Mouse (Mus musculus) intestine, embryonic 14.5 days (tissue): Measurements from ENCODE around the gene Trim7. TPM values are rescaled to one million over a fixed set of nuclear protein-coding genes. Genes with fewer than 3 reads are reported as not detected.
"Not testable (repeated sequence)": the region's sequence is repeated elsewhere in the genome, so short reads cannot be mapped to it uniquely, and the experiment has no call there.

Experiments used
- ATAC-seq: fragments of 200-750 bp; cut with Nextera tagmentation; replicated peaks from 2 replicates; pipeline ENCODE4 v1.8.0; 2017; ENCODE audit warnings: low read depth, moderate number of reproducible peaks, moderate TSS enrichment, moderate library complexity; ENCODE audit not compliant: low FRiP score, low TSS enrichment
- DNase-seq: peaks from one replicate; pipeline ENCODE4 v3.0.0-alpha.2; 2018; ENCODE audit warnings: low spot score
- H3K27ac ChIP-seq: fragments of 300-500 bp; sonication (generic); 2 replicates; pipeline ENCODE4 v1.5.1; 2014; ENCODE audit warnings: low read depth, mild to moderate bottlenecking, control low read depth
- H3K27me3 ChIP-seq: fragments of 300-500 bp; sonication (generic); replicated peaks from 2 replicates; pipeline ENCODE4 v1.6.1; 2014; ENCODE audit warnings: low read length, control low read depth; ENCODE audit not compliant: control insufficient read depth, insufficient read depth
- H3K36me3 ChIP-seq: fragments of 300-500 bp; sonication (generic); 2 replicates; pipeline ENCODE4 v1.6.1; 2014; ENCODE audit warnings: low read length, control low read depth; ENCODE audit not compliant: control insufficient read depth, insufficient read depth
- H3K4me1 ChIP-seq: fragments of 300-500 bp; sonication (generic); replicated peaks from 2 replicates; pipeline ENCODE4 v1.6.1; 2014; ENCODE audit warnings: low read length, control low read depth, mixed read lengths; ENCODE audit not compliant: control insufficient read depth, insufficient read depth
- H3K4me2 ChIP-seq: fragments of 300-500 bp; sonication (generic); 2 replicates; pipeline ENCODE4 v1.6.1; 2014; ENCODE audit warnings: low read length
- H3K4me3 ChIP-seq: fragments of 300-500 bp; sonication (generic); 2 replicates; pipeline ENCODE4 v1.5.1; 2014; ENCODE audit warnings: low read depth, low read length, control low read depth, mixed read lengths
- H3K9ac ChIP-seq: fragments of 300-500 bp; sonication (generic); 2 replicates; pipeline ENCODE4 v1.6.1; 2014; ENCODE audit warnings: mild to moderate bottlenecking, low read length
- H3K9me3 ChIP-seq: fragments of 300-500 bp; sonication (generic); 2 replicates; pipeline ENCODE4 v1.6.1; 2016; ENCODE audit warnings: low read length, control low read depth; ENCODE audit not compliant: control insufficient read depth
- WGBS: fragments of 180-500 bp; shearing (Covaris S2); extraction: QIAGEN DNeasy Blood & Tissue Kit; methylation state at CpG from one replicate; pipeline ENCODE4 v1.1.7; 2014; 5-methylcytosine and 5-hydroxymethylcytosine counted together
- polyA plus RNA-seq: library from polyadenylated mRNA; unstranded; fragments of >200 nt; fragmentation: Nextera tagmentation; extraction: Ambion mirVana; gene quantifications from 2 replicates; pipeline ENCODE4 v1.2.1, GENCODE M21; 2014

Gene Trim7
- polyA plus RNA-seq, 1 experiment from 2014 or later, result 1.4 TPM

- H3K36me3 ChIP-seq, H3K4me1 ChIP-seq, H3K9ac ChIP-seq, DNase-seq, H3K27me3 ChIP-seq, H3K4me3 ChIP-seq, H3K27ac ChIP-seq, H3K9me3 ChIP-seq, H3K4me2 ChIP-seq, ATAC-seq: not testable (repeated sequence)
- 82% methylated on average over 6 of the region's 6 CpGs for WGBS
These were observed 75.0 kb downstream of the Trim7 start for GRCm38 (mm10) chr11:48900654-48901566.

- not testable (repeated sequence) for H3K4me3 ChIP-seq, H3K9me3 ChIP-seq, H3K27ac ChIP-seq, H3K9ac ChIP-seq, H3K4me2 ChIP-seq, H3K36me3 ChIP-seq, DNase-seq, ATAC-seq, H3K4me1 ChIP-seq, H3K27me3 ChIP-seq
- WGBS, result 94% methylated on average over 1 of the region's 1 CpGs
These were observed 75.6 kb downstream of the Trim7 start for GRCm38 (mm10) chr11:48901567-48901930.

Other genes with a start within 250 kb of the Trim7 start
- 1,049 and 1,145 TPM in 2 replicates for gene Rack1, start 25.8 kb upstream of the Trim7 start, polyA plus RNA-seq
- 5.0 and 6.2 TPM in 2 replicates for gene Trim41, start 8.8 kb upstream of the Trim7 start, polyA plus RNA-seq
- gene Gm12184, start 515 bp downstream of the Trim7 start, polyA plus RNA-seq, result 3.9 and 4.1 TPM in 2 replicates
- 14.7 and 16.2 TPM in 2 replicates for gene Irgm1, start 45.5 kb downstream of the Trim7 start, polyA plus RNA-seq
- 0.12 and 0.30 TPM in 2 replicates for gene Gm5431, start 76.1 kb downstream of the Trim7 start, polyA plus RNA-seq
- gene Psme2b, start 120.0 kb downstream of the Trim7 start, polyA plus RNA-seq, result 3.0 and 3.2 TPM in 2 replicates
- not detected in 2 replicates for gene Olfr56, start 152.7 kb downstream of the Trim7 start, polyA plus RNA-seq
- gene 9930111J21Rik1, start 153.3 kb downstream of the Trim7 start, polyA plus RNA-seq, result 0.58 and 0.62 TPM in 2 replicates
- 0.07 TPM in 1 of 2 replicates, not detected in the other for gene Gm12185, start 166.1 kb downstream of the Trim7 start, polyA plus RNA-seq
- 2.5 and 3.6 TPM in 2 replicates for gene Tgtp1, start 168.0 kb downstream of the Trim7 start, polyA plus RNA-seq
- gene 9930111J21Rik2, start 225.1 kb downstream of the Trim7 start, polyA plus RNA-seq, result 0.45 and 0.50 TPM in 2 replicates
- 0.27 and 1.2 TPM in 2 replicates for gene Tgtp2, start 238.1 kb downstream of the Trim7 start, polyA plus RNA-seq